Mouse (Mus musculus) testis, adult 2 months (tissue): ENCODE measurements around the gene Rbfox3. TPM values are rescaled to one million over a fixed set of nuclear protein-coding genes. Genes with fewer than 3 reads are reported as not detected.

Source experiments
- H3K27ac ChIP-seq: fragments of 200-500 bp; 2 replicates; pipeline ENCODE4 v1.5.1; 2012; ENCODE audit warnings: low read depth, low read length; ENCODE audit not compliant: control insufficient read depth, insufficient read depth
- H3K27me3 ChIP-seq: fragments of 200-500 bp; 2 replicates; pipeline ENCODE4 v1.6.1; 2012; ENCODE audit warnings: mild to moderate bottlenecking, low read length, moderate library complexity; ENCODE audit not compliant: control insufficient read depth, insufficient read depth
- H3K36me3 ChIP-seq: fragments of 200-500 bp; 2 replicates; pipeline ENCODE4 v1.6.1; 2012; ENCODE audit warnings: mild to moderate bottlenecking, low read length; ENCODE audit not compliant: control insufficient read depth, insufficient read depth
- H3K4me1 ChIP-seq: fragments of 200-500 bp; 2 replicates; pipeline ENCODE4 v1.6.1; 2012; ENCODE audit warnings: low read length; ENCODE audit not compliant: control insufficient read depth, insufficient read depth
- H3K4me3 ChIP-seq: fragments of 200-500 bp; 2 replicates; pipeline ENCODE4 v1.5.1; 2012; ENCODE audit warnings: low read depth, mild to moderate bottlenecking, low read length, moderate library complexity, mixed read lengths; ENCODE audit not compliant: control insufficient read depth
- CTCF ChIP-seq: fragments of 200-500 bp; IDR thresholded peaks from 2 replicates; pipeline ENCODE4 v1.5.1; 2012; ENCODE audit warnings: low read depth, mild to moderate bottlenecking, inconsistent platforms, low read length, moderate library complexity; ENCODE audit not compliant: control insufficient read depth, insufficient read depth, insufficient replicate concordance
- POLR2A ChIP-seq: fragments of 200-500 bp; IDR thresholded peaks from 2 replicates; pipeline ENCODE4 v1.6.1; 2012; ENCODE audit warnings: low read depth, mild to moderate bottlenecking, inconsistent platforms, low read length, moderate library complexity; ENCODE audit not compliant: control insufficient read depth
- polyA plus RNA-seq: library from polyadenylated mRNA; depleted of rRNA; stranded (reverse); fragments of >200 nt; gene quantifications from 2 replicates; pipeline ENCODE4 v1.2.3, GENCODE M21; 2012

The Rbfox3 gene
- polyA plus RNA-seq, 1 experiment = 0.28 TPM

GRCm38 (mm10) chr11:118741262-118741661 is 170.1 kb downstream of the Rbfox3 start:
- Histone ChIP-seq H3K27me3 (no peaks in the 10 kb centered on the region), H3K4me3 (no peak overlapping the region), H3K4me1 (peaks cover 3% of the 10 kb centered on the region; the same call in 1 of the 2 replicates), H3K36me3 (no peaks in the 10 kb centered on the region), H3K27ac (no peak overlapping the region)
- TF ChIP-seq POLR2A (no peak), CTCF (no peak; the same call in 1 of the 2 replicates)

- Histone ChIP-seq H3K4me3 (no peak overlapping the region), H3K4me1 (peaks cover 3% of the 10 kb centered on the region; the same call in 1 of the 2 replicates), H3K27ac (no peak overlapping the region), H3K27me3 (no peaks in the 10 kb centered on the region), H3K36me3 (no peaks in the 10 kb centered on the region)
- TF ChIP-seq CTCF (peak; percentile 78; the same call in 1 of the 2 replicates), POLR2A (no peak)
Observed at GRCm38 (mm10) chr11:118740001-118740400, 171.4 kb downstream of the Rbfox3 start.

- no peak overlapping the region for H3K4me3 ChIP-seq
- TF ChIP-seq POLR2A (no peak), CTCF (peak; percentile 93)
- no peak overlapping the region for H3K27ac ChIP-seq
Observed at GRCm38 (mm10) chr11:118738855-118739832, 172.3 kb downstream of the Rbfox3 start.

GRCm38 (mm10) chr11:118738323-118738722 is 173.1 kb downstream of the Rbfox3 start:
- Histone ChIP-seq H3K4me3 (no peak overlapping the region), H3K4me1 (no peaks in the 10 kb centered on the region; the same call in 1 of the 2 replicates), H3K36me3 (no peaks in the 10 kb centered on the region), H3K27me3 (no peaks in the 10 kb centered on the region), H3K27ac (no peak overlapping the region)
- TF ChIP-seq CTCF (peak; percentile 84; the same call in 1 of the 2 replicates), POLR2A (no peak)

More at GRCm38 (mm10) chr11:118738855-118739832, 172.3 kb downstream of the Rbfox3 start:
- Histone ChIP-seq H3K4me1 (no peaks in the 10 kb centered on the region; the same call in 1 of the 2 replicates), H3K27me3 (no peaks in the 10 kb centered on the region), H3K36me3 (no peaks in the 10 kb centered on the region)

- Histone ChIP-seq H3K27me3 (no peaks in the 10 kb centered on the region), H3K36me3 (no peaks in the 10 kb centered on the region), H3K4me3 (no peak overlapping the region), H3K4me1 (no peaks in the 10 kb centered on the region; the same call in 1 of the 2 replicates), H3K27ac (no peak overlapping the region)
- TF ChIP-seq CTCF = no peak
- TF ChIP-seq POLR2A = no peak
Observed at GRCm38 (mm10) chr11:118737821-118738220, 173.6 kb downstream of the Rbfox3 start.

GRCm38 (mm10) chr11:118736993-118737392 is 174.4 kb downstream of the Rbfox3 start:
- Histone ChIP-seq H3K4me3 (no peak overlapping the region), H3K27ac (no peak overlapping the region), H3K27me3 (no peaks in the 10 kb centered on the region), H3K36me3 (no peaks in the 10 kb centered on the region), H3K4me1 (no peaks in the 10 kb centered on the region; the same call in 1 of the 2 replicates)
- no peak for TF ChIP-seq POLR2A
- TF ChIP-seq CTCF = no peak

GRCm38 (mm10) chr11:118731655-118732054 is 179.7 kb downstream of the Rbfox3 start:
- Histone ChIP-seq H3K27ac (no peak overlapping the region), H3K4me1 (no peaks in the 10 kb centered on the region; the same call in none of the 2 replicates), H3K36me3 (no peaks in the 10 kb centered on the region), H3K27me3 (no peaks in the 10 kb centered on the region), H3K4me3 (no peak overlapping the region)
- TF ChIP-seq POLR2A (no peak), CTCF (no peak)
